Mouse (Mus musculus) intestine, embryonic 15.5 days (tissue): ENCODE measurements around the gene Fkbp9. TPM values are rescaled to one million over a fixed set of nuclear protein-coding genes. Genes with fewer than 3 reads are reported as not detected.

Experiments used
- ATAC-seq: fragments of 200-750 bp; cut with Nextera tagmentation; 2 replicates; pipeline ENCODE4 v1.8.0; 2017; ENCODE audit warnings: moderate TSS enrichment, moderate library complexity
- H3K27ac ChIP-seq: fragments of 300-500 bp; sonication (generic); 2 replicates; pipeline ENCODE4 v1.5.1; 2015; ENCODE audit warnings: mild to moderate bottlenecking, inconsistent platforms
- H3K27me3 ChIP-seq: fragments of 300-500 bp; sonication (generic); replicated peaks from 2 replicates; pipeline ENCODE4 v1.6.1; 2015; ENCODE audit warnings: inconsistent platforms
- H3K36me3 ChIP-seq: fragments of 300-500 bp; sonication (generic); 2 replicates; pipeline ENCODE4 v1.6.1; 2015; ENCODE audit warnings: inconsistent platforms
- H3K4me1 ChIP-seq: fragments of 300-500 bp; sonication (generic); replicated peaks from 2 replicates; pipeline ENCODE4 v1.6.1; 2015; ENCODE audit warnings: inconsistent platforms
- H3K4me2 ChIP-seq: fragments of 300-500 bp; sonication (generic); replicated peaks from 2 replicates; pipeline ENCODE4 v1.6.1; 2015; ENCODE audit warnings: mild to moderate bottlenecking, inconsistent platforms
- H3K4me3 ChIP-seq: fragments of 300-500 bp; sonication (generic); replicated peaks from 2 replicates; pipeline ENCODE4 v1.5.1; 2015; ENCODE audit warnings: inconsistent platforms
- H3K9ac ChIP-seq: fragments of 300-500 bp; sonication (generic); 2 replicates; pipeline ENCODE4 v1.6.1; 2015; ENCODE audit warnings: inconsistent platforms
- H3K9me3 ChIP-seq: fragments of 300-500 bp; sonication (generic); 2 replicates; pipeline ENCODE4 v1.6.1; 2016; ENCODE audit warnings: inconsistent platforms
- WGBS: fragments of 180-500 bp; shearing (Covaris S2); methylation state at CpG from one replicate; pipeline ENCODE4 v1.1.7; 2015; 5-methylcytosine and 5-hydroxymethylcytosine counted together
- polyA plus RNA-seq: library from polyadenylated mRNA; unstranded; fragments of >200 nt; fragmentation: Nextera tagmentation; extraction: Ambion mirVana; gene quantifications from 2 replicates; pipeline ENCODE4 v1.2.1, GENCODE M21; 2015

Fkbp9 gene
- polyA plus RNA-seq, 1 experiment from 2014 or later, result 109 TPM

DNA sequence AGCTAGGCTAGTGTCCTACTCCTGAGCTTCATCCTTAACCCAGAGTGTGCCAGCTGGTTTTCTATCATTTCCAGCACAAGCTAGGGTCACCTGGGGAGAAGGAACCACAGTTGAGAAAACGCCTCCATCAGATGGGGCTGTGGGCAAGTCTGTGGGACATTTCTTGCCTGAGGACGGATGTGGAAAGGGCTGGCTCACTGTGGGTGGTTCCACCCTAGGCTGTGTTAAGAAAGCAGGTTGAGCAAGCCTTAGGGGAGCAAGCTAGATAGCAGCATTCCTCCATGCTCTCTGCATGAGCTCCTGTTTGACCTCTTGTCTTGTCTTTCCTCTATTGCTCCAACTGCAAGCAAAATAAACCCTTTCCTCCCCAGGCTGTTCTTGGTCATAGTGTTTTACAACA, 58.9 kb downstream of the Fkbp9 start:
- Histone ChIP-seq H3K27ac (no peak overlapping the region), H3K9ac (no peak overlapping the region), H3K9me3 (no peaks in the 10 kb centered on the region), H3K27me3 (no peaks in the 10 kb centered on the region), H3K4me1 (no peaks in the 10 kb centered on the region), H3K36me3 (peaks cover 10% of the 10 kb centered on the region), H3K4me2 (no peak overlapping the region), H3K4me3 (no peak overlapping the region)
- no peak for ATAC-seq
- WGBS, result 91% methylated on average over 2 of the region's 2 CpGs

GRCm38 (mm10) chr6:56899601-56900000, 67.7 kb downstream of the Fkbp9 start:
- H3K9ac ChIP-seq, result no peak overlapping the region
- H3K4me1 ChIP-seq, result peaks cover 15% of the 10 kb centered on the region
- H3K4me2 ChIP-seq, result no peak overlapping the region
- 54% methylated on average over 3 of the region's 3 CpGs for WGBS
- no peaks in the 10 kb centered on the region for H3K36me3 ChIP-seq
- ATAC-seq, result no peak
- no peak overlapping the region for H3K27ac ChIP-seq
- H3K9me3 ChIP-seq, result no peaks in the 10 kb centered on the region
- H3K4me3 ChIP-seq, result no peak overlapping the region
- no peaks in the 10 kb centered on the region for H3K27me3 ChIP-seq

DNA sequence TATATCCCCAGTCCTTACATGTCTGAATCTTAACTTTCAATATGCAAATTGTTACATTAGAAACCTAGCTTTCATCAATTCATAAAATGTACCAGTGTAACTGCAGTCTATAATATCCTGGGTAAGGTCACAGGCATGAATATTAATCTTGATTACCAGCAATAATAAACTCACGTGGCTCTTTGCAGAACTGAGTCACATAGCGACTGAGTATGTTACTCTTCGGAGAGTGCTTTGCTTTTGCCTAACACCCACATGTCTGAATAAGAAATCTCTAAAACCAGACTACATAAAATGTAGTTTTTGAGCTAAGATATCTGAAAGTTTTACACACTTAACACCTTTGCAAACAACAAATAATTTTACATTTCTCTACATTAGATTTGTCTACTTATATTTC, 69.5 kb downstream of the Fkbp9 start:
- Histone ChIP-seq H3K4me1 (peaks cover 17% of the 10 kb centered on the region), H3K9me3 (no peaks in the 10 kb centered on the region), H3K9ac (no peak overlapping the region), H3K27ac (no peak overlapping the region), H3K4me2 (peak overlapping the region; percentile 34; the same call in 1 of the 2 replicates), H3K4me3 (no peak overlapping the region), H3K27me3 (no peaks in the 10 kb centered on the region), H3K36me3 (no peaks in the 10 kb centered on the region)
- ATAC-seq, result peak; percentile 53
- 39% methylated on average over 3 of the region's 3 CpGs for WGBS

- peak overlapping the region; percentile 34 for H3K4me2 ChIP-seq
- peaks cover 17% of the 10 kb centered on the region for H3K4me1 ChIP-seq
- no peaks in the 10 kb centered on the region for H3K27me3 ChIP-seq
- H3K9me3 ChIP-seq, result no peaks in the 10 kb centered on the region
- H3K27ac ChIP-seq, result peak overlapping the region; percentile 51; the same call in 1 of the 2 replicates
- no peaks in the 10 kb centered on the region for H3K36me3 ChIP-seq
- 0 out of 2 replicates have a peak overlapping the region, but pooled peaks have one; percentile 12 for H3K4me3 ChIP-seq
- H3K9ac ChIP-seq, result no peak overlapping the region
- peak; percentile 93 for ATAC-seq
- WGBS, result 34% methylated on average over 12 of the region's 12 CpGs
Measured at GRCm38 (mm10) chr6:56901824-56902386, 70.0 kb downstream of the Fkbp9 start.

- no peaks in the 10 kb centered on the region for H3K36me3 ChIP-seq
- peak; percentile 29; the same call in 1 of the 2 replicates for ATAC-seq
- no peak overlapping the region for H3K4me2 ChIP-seq
- H3K9ac ChIP-seq, result no peak overlapping the region
- no peak overlapping the region for H3K27ac ChIP-seq
- no peak overlapping the region for H3K4me3 ChIP-seq
- peaks cover 17% of the 10 kb centered on the region for H3K4me1 ChIP-seq
- H3K27me3 ChIP-seq, result no peaks in the 10 kb centered on the region
- WGBS, result 78% methylated on average over 7 of the region's 7 CpGs
- H3K9me3 ChIP-seq, result no peaks in the 10 kb centered on the region
Measured at GRCm38 (mm10) chr6:56902606-56903520, 71.0 kb downstream of the Fkbp9 start.

DNA sequence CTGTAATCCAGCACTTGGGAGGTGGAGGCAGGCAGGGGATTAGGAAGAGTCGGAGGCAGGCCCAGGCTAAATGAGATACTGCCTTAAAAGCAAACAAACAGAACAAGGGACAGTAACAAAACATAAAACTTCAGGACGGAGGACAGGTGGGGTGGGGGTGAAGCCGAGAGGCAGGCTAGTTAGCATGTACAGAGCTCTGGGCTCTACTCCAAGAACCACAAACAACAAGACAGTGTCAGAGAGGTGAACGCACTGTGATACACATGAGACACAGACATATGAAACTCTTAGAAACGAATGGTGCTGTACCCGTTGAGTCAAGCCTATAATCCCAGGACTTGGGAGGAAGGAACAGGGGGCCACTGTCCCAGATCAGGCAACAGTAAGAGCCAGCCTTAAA, 72.0 kb downstream of the Fkbp9 start:
- no peaks in the 10 kb centered on the region for H3K27me3 ChIP-seq
- no peak overlapping the region for H3K27ac ChIP-seq
- no peak overlapping the region for H3K4me3 ChIP-seq
- no peaks in the 10 kb centered on the region for H3K36me3 ChIP-seq
- H3K9me3 ChIP-seq, result no peaks in the 10 kb centered on the region
- no peak overlapping the region for H3K4me2 ChIP-seq
- peaks cover 17% of the 10 kb centered on the region for H3K4me1 ChIP-seq
- 31% methylated on average over 6 of the region's 6 CpGs for WGBS
- H3K9ac ChIP-seq, result no peak overlapping the region
- ATAC-seq, result no peak

- H3K36me3 ChIP-seq, result no peaks in the 10 kb centered on the region
- H3K27ac ChIP-seq, result no peak overlapping the region; the same call in 1 of the 2 replicates
- ATAC-seq, result no peak
Measured at GRCm38 (mm10) chr6:56904330-56904729, 72.5 kb downstream of the Fkbp9 start.

GRCm38 (mm10) chr6:56904982-56905381, 73.1 kb downstream of the Fkbp9 start:
- Histone ChIP-seq H3K9me3 (no peaks in the 10 kb centered on the region), H3K4me3 (no peak overlapping the region), H3K27me3 (no peaks in the 10 kb centered on the region), H3K4me1 (peaks cover 17% of the 10 kb centered on the region), H3K27ac (no peak overlapping the region), H3K9ac (no peak overlapping the region), H3K36me3 (no peaks in the 10 kb centered on the region), H3K4me2 (no peak overlapping the region)
- no peak for ATAC-seq
- WGBS, result 61% methylated on average over 2 of the region's 2 CpGs

More at GRCm38 (mm10) chr6:56904330-56904729, 72.5 kb downstream of the Fkbp9 start:
- Histone ChIP-seq H3K9ac (no peak overlapping the region), H3K4me2 (no peak overlapping the region), H3K9me3 (no peaks in the 10 kb centered on the region), H3K4me1 (peaks cover 17% of the 10 kb centered on the region), H3K27me3 (no peaks in the 10 kb centered on the region), H3K4me3 (no peak overlapping the region)
- WGBS, result 77% methylated on average over 1 of the region's 1 CpGs

DNA sequence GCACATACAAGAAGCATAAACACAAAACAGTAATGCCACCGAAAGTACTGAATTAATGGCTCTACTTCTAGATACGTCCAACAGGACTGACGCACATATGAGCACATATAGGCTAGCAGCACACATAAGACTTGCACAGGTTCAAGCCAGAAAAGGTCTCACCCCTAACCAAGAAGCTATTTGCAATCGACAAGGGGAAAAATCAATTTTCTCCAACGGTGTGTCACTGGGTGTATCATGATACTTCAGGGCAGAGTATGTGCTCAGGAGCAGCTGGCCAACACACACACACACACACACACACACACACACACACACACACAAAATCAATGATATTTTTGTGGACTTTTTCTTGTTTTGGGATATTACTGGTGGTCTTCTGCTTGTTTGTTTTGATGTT, 73.6 kb downstream of the Fkbp9 start:
- Histone ChIP-seq H3K36me3 (no peaks in the 10 kb centered on the region), H3K4me3 (no peak overlapping the region), H3K9ac (no peak overlapping the region), H3K27ac (no peak overlapping the region), H3K4me1 (peaks cover 17% of the 10 kb centered on the region), H3K9me3 (no peaks in the 10 kb centered on the region), H3K4me2 (no peak overlapping the region), H3K27me3 (no peaks in the 10 kb centered on the region)
- no peak for ATAC-seq
- whole genome bisulfite sequencing, result 82% methylated on average over 5 of the region's 5 CpGs

DNA sequence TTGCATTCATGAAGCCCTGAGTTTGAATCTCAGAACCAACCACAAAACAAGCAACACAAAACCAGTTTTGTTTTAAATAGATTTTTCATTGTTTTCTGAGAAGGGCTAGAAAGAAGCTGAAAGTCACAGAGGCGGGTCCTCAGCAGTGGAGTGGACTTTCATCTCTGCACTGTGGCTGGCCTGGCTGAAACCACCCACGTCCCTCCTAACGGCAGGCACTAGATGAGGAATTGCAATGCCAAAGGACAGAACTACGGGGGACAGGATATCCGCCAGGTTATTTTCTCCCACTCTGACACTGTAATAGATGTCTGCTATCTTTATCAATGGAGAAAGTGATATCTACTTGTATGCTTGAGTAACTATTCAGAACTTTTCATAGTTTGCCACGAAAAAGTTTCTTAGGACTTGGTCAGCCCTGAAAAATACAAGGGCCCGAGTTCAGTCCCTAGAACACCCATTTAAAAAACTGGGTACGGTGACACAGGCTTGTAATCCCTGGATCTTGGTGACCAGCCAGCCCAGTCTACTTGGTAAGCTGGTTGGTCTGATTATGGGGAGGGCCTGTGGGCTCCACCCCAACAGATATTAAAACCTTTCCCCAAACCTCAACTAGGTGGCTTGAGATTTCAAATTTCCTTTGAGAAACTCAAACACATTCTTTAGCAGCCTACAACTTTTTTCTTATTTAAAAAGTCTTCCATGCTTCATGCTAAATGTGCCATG, 74.4 kb downstream of the Fkbp9 start:
- H3K4me2 ChIP-seq, result no peak overlapping the region
- WGBS, result 68% methylated on average over 8 of the region's 8 CpGs
- no peaks in the 10 kb centered on the region for H3K27me3 ChIP-seq
- H3K9ac ChIP-seq, result no peak overlapping the region
- peaks cover 13% of the 10 kb centered on the region for H3K4me1 ChIP-seq
- H3K4me3 ChIP-seq, result no peak overlapping the region
- H3K27ac ChIP-seq, result no peak overlapping the region
- no peaks in the 10 kb centered on the region for H3K36me3 ChIP-seq
- H3K9me3 ChIP-seq, result no peaks in the 10 kb centered on the region
- ATAC-seq, result 0 out of 2 replicates have a peak, but pooled peaks have one; percentile 32

GRCm38 (mm10) chr6:56907973-56908372, 76.1 kb downstream of the Fkbp9 start:
- Histone ChIP-seq H3K9me3 (no peaks in the 10 kb centered on the region), H3K27me3 (no peaks in the 10 kb centered on the region), H3K4me1 (peaks cover 10% of the 10 kb centered on the region; the same call in 1 of the 2 replicates), H3K4me3 (no peak overlapping the region), H3K27ac (no peak overlapping the region), H3K4me2 (no peak overlapping the region), H3K36me3 (no peaks in the 10 kb centered on the region), H3K9ac (no peak overlapping the region)
- WGBS, result 94% methylated on average over 3 of the region's 3 CpGs
- ATAC-seq, result no peak

DNA sequence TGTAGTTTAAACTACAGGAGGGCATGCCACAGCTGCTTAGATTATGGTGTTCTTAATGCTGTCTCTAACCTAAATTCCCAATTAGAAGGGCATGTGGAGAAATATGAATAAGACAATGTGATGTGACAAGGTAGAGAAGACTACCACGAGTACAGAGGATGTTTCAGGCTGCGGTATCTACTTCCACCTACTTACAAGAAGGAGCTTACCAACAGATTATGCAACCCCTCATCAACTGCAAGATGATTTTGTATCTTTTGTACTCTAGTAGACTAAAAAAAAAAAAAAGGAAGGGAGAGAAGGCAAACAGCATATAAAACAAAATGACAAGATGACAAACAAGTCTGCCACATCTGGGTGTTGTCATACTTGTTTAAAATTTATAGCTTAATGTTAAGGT, 76.5 kb downstream of the Fkbp9 start:
- Histone ChIP-seq H3K36me3 (no peaks in the 10 kb centered on the region), H3K4me3 (no peak overlapping the region), H3K9me3 (no peaks in the 10 kb centered on the region), H3K27me3 (no peaks in the 10 kb centered on the region), H3K4me2 (no peak overlapping the region), H3K4me1 (peaks cover 13% of the 10 kb centered on the region; the same call in 1 of the 2 replicates), H3K27ac (no peak overlapping the region), H3K9ac (no peak overlapping the region)
- 86% methylated on average over 2 of the region's 2 CpGs for WGBS
- no peak for ATAC-seq
